Mouse (Mus musculus) 3134 (cell line): Measurements from ENCODE around the gene Trpt1.
"Not testable (repeated sequence)": the region's sequence is repeated elsewhere in the genome, so short reads cannot be mapped to it uniquely, and the experiment has no call there.

ENCODE experiments used
- DNase-seq: peaks from one replicate; pipeline ENCODE4 v3.0.0-alpha.2; 2011; ENCODE audit warnings: low spot score; ENCODE audit not compliant: insufficient read length; ENCODE audit errors: extremely low read depth

Trpt1 gene

DNA sequence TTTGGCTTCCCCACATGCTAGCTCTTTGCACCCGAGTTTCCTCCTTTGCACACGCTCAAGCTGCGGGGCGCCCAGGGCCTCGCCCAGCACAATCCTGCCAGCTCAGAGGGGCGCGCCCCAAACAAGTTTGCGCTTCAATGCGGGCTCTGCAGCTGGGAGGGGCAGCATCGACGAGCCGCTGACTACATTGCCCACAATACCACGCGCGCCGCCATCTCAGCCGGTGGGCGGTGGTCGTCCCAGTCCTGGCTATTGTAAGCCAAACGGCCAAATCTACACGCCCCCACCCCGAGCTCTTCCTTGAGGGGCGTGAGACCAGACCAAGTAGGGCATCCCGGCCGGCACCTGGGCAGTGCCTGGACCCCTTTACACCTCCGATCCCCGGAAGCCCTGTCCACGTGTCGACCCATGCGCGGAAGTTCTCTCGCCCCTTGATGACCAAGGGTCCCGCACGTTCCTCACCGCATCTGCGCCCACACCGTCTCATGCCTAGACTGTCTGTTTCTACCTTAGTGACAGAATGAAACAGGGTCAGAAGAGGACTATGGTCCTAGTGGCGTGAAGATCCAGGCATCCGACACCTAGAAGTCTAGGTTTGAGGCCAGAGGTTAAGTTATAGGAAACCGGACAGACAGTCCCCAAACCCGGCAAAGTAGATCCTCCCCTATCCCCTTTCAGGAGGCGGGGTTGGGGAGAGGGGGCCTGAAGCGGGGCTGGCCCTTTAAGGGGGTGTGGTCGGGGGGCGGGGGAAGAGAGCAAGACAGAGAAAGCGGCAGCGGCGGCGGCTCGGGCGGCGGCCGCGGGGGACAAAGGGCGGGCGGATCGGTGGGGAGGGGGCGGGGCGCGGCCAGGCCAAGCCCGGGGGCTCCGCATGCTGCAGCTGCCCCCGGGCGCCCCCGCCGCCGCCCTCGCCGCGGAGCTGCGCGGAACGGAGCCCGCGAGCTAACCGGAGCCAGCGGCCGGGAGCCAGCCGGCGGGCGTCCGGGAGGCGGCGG lies 21.4 kb upstream of the Trpt1 start, which contains the start of gene Ppp1r14b:
Gene Ppp1r14b, plus strand, starts transcription at position 758 of the 995 bp plus-strand sequence.
- DNase-seq: peak; percentile 85

DNA sequence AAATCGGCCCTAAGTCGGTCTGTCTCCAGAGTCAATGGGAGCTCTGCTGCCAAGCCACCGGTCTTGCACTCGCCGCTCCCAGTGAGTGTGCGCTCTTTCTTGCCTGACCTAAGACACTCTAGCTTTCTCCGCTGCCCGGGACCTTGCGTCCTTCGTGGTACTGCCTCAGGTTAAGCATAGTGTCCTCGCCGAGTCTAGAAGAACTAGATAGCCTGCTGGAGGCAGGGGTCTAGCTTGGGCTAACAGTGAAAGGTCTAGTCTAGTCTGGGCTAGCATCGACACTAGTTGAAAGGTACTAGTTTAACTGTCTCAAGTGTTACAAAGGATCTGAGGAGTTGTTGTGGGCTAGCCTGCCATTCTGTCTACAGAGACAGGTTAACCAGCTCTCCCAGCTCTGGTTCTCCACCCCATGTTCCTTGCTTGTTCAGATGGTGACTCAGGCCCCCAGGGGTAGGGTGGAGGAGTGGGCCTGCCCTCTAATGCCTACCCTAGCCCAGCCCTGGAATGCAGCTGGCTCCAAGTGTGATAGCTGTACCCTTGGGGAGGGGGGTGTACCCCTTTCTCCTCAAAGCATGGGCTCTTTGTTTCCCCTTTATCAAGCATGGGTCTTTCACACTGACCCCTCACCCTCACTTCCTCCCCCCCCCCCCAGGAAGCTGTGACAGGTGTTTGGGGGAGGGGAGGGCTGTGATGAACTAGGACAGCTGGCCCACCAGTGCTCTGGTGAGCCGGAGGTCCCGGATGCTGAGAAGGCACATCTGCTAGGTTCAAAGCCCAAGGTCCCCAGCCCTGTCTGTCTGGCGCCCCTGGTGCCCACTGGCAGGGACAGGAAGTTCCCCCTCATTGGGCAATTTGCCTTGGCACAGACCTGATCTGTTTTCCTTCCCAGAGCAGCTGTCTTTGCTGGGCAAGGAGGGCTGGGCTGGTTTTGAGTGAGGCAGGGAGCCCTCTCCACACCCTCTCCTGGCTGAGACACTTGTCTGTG lies 20.1 kb upstream of the Trpt1 start, which contains the start of gene Plcb3:
Gene Plcb3, minus strand, starts transcription at position 934 of the 985 bp plus-strand sequence.
- peak; percentile 72 for DNase-seq

DNA sequence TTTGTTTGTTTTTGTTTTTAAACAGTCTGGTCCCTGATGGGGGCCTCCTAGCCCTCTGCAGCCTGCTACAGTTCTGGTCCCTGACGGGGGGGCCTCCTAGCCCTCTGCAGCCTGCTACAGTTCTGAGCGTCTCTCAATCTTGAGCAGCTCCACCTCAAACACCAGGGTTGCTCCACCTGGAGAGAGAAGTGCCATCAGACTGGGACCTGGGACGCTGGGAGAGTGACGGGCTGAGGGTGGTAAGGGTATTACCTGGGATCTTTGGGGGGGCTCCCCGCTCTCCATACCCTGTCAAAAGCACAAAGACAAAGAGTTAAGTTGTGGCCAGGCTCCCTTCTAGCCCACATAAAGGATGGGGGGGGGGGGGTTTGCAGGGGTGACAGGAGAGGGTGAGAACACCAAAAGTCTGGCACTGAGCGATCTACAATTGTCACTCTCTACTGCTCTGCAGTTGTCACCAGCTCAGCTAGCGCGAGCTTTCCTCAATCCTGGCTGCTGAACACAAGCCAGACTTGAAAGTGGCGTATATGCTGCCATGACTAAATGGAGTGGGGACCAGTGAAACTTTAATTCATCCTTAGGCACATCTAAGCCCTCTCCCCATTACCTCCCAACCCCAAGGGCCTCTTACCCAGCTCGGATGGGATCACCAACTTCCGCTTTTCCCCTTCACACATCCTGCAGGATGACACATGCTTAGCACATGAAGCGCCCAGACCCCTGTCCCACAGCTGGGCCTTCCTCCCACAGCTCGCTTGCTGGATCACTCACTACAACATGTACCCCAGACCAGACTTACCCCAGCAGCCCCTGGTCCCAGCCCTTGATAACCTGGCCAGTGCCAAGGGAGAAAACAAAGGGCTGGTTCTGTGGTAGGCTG lies 17.9 kb upstream of the Trpt1 start:
- no peak for DNase-seq

DNA sequence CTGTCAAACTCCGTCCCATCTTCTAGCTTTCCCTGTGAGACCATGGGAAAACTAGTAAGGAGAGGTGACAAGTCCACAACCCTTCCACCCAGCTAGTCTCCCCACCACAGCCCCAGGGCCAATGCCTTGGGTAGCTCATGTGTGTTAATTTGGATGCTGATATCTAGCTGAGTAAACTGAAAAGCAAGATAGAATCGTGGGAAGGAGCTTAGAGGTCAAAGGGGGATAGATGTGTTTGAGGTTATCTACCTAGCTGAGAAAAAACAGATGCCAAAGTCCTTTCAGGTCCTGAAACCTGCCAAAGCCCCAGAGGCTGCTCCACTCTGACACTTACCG lies 17.3 kb upstream of the Trpt1 start:
- no peak for DNase-seq

DNA sequence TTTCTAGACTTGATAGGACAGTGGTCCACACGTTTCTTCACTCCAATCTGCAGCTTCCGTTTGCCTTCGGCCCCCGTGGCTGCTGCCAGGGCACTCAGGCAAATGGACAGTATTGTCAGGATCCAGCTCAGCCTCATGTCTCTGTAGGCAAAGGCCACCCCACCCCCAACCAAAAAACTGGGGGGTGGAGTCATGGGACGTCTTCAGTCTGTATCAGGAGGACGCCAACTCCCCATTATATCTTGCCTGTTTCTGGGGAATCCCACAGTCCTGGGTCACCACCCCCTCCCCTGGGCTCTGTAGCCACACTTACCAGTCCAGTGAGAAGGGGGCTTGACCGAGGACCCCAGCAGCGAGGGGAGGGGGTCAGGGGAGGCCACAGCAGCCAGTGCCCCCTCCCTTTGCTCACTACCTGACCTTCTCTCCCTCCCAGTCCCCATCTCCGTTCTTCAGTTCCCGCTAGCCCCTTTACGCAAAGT lies 16.9 kb upstream of the Trpt1 start:
- peak; percentile 65 for DNase-seq

DNA sequence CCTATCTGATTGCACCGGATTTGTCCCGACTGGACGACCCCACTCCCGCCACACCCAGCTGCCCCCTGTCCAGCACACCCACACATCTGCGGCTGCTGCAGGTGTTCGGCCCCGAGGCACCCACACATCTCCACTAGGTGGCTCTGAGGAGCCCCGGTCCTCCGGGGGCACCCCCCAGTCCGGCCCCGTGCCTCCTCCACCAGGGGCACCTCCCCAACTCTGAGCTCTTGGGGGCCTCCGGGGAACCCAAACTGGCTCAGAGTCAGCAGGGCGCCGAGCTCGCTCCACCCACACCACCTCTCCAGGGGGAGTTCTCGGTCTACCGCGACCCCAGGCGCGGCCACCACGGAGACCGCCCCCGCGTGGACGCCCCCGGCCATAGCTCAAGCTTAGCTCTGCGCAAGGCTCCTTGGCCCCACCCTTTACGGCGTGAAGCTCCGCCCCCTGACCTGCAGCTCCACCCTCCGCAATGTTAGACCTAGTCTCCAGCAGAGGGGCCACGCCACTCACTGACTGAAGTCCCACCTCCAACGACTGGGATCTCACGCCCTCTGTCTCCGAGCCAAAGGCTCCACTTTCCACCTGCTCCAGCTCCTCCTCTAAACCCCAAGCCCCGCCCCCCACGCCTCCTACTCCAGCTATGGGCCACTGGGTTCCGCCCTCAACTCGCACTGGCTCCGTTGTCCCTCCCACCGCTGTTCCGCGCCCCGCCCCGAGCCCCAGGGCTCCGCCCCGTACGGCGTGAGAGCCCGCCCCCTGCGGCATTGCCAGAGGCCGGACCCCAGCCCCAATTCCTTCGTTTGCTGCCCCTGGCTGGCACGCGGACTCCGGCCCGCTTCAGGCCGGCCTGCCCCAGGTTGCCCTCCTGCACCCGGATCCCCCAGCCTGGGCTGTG lies 16.2 kb upstream of the Trpt1 start:
- peak; percentile 97 for DNase-seq

DNA sequence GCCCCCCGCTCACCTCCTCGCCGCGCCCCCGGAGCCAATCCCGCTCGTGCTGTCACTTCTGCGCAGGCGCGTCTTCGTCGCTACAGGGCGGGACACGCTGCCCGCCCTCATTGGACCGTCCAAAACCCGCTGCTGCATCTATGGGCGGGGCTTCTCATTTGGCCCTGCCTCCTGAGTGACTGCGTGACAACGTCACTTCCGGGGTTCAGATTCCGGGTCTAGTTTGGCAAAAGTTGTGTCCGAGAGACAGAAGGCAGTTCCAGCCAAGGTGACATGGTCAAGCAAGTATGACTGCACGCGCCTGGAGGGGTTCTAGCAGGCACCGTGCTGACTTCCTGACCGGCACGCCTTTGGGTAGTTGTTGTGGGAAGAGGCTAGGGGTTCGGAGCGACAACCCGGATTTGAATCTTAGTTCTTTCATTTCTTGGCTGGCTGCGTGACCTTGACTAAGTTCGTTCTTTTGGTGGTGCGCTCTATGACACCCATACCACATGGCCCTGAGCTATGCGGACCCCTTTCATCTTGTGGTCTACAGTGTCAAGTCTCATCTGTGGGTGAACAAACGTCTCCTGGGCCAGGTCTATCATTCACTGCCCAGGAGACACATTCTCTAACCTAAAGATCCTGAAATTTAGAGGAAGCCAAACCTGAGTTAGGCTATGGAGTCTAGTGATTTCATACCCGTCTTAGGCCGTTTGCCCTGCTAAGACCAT lies 15.4 kb upstream of the Trpt1 start, which contains the start of gene Fkbp2:
Gene Fkbp2, minus strand, starts transcription at position 121 of the 713 bp plus-strand sequence.
- peak; percentile 94 for DNase-seq

DNA sequence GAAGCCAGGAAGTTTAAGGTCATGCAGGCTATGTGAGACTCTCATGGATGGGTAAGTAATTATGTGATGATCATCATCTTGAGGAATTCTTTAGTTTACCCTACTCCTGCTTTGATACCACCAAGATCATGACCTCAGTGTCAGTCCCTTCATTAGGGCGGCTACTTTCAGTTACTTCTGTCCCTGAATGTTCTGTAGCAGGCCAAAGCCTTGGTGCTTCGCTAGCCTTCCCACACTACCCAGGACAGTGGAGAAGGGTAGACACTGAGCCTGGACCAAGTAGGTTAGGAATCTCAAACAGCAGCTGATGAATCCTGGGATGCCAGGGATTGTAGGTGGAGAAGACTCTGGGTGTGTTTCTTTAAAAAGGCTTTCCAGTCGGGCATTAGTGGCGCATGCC lies 14.5 kb upstream of the Trpt1 start:
- no peak for DNase-seq

DNA sequence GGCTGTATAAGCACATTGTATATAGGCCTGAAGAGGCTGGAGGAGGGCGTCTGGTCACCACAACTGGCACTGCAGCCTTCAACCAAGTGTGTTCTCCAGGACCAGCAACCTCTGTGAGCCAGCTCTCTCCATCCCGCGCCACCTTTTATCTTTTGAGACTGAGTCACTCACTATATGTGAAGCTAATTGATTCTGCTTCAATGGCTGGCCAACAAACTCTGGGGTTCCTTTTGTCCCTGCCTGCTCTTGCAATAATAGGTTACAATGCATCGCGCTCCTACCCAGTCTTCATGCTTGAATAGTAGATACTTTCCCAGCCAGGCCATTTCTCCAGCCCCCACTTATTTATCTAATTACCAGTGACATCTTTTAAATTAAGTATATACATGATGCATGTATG lies 12.3 kb upstream of the Trpt1 start:
- no peak for DNase-seq

DNA sequence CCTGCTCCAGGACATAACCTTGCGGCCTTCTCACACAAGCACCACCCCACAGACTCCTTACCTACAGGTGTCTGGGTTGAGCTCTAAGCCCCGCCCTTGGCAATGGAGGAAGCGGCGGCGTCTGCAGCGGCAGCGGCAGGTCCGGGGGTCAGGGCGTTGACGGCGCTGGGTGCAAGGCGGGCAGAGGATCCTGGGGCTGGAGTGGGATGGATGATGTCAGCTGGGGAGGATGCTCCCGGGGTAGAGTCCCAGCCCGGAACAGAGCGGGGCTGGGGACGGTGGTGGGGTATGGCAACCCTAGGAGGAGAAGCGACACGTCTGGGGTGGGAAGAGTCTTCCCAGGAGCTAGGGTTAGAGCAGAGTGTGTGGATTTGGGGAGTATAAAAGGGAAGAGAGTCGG lies 10.6 kb upstream of the Trpt1 start:
- DNase-seq: no peak

DNA sequence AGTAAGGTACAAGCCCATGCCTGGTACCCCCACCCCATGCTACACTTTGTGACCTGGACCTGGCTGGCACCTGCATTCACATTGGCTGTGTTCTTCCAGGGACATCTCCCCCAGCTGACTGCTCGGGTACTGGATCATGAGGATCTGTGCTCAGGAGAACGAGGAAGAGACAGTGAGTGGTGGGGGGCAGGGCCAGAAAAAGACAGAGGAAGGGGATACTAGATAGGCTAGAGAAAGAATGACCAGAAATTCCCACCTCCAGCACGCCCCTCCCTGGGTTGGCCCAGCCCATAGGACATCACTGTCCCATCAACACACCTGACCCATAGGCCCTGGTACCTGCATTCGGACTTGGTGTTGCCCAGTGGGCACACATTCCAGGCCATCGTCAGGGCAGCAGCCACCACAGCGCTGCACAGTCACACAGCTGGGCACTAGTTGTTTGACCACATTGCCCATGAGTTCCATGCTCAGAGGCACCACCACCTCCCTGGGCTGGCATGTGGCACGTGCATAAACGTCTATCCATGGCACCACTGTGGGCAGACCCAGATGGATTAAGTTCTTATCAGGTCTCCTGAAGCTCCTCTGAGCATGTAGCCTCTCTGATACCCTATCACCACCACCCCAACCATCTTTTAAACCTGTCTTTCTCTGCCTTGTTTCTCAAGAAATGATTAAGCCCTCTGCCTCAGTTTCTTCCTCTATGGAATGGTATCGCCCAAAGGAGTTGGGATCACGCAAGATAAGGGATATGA lies 9.8 kb upstream of the Trpt1 start:
- DNase-seq: no peak

DNA sequence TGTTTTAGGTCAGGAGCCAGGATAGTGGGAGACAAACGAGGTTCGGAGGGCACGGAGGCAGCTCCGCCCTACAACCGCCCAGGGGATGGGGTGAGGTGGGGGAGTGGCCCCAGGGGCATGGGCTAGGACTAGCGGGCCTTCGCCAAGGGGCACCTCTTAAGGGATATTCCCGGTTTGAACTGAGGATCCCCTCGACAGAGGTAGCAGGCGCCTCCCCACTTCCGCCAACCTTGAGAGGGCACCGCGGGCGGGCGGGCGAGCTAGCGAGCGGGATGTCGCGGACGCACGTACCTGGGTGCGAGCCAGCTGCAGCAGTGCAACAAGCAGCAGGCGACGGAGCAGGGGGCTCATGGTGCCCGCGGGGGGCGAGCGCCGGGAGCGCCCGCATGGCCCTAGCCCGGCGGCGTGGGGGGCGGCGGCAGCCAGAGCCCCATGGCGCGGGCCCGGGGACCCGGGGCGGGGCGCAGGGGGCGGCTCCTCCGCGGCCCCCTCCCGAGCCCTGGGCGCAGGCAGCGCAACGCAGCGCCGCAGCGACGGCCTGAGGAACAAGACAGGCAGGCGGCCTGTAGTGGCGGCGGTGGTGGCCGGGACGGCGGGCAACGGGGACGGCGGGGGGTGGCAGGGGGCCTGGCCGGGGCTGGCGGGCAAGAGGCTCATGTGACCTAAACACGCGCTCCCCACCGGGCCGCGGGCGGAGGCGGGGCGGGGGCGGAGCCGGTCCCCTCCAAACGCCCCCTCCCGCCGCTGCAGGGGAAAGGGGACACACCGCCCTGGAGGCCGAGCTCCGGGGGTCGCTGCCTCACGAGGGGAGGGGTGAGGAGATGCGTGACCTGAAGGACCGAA lies 8.6 kb upstream of the Trpt1 start, which contains the start of gene Vegfb:
Gene Vegfb, minus strand, starts transcription at position 591 of the 843 bp plus-strand sequence.
- DNase-seq: peak; percentile 81

DNA sequence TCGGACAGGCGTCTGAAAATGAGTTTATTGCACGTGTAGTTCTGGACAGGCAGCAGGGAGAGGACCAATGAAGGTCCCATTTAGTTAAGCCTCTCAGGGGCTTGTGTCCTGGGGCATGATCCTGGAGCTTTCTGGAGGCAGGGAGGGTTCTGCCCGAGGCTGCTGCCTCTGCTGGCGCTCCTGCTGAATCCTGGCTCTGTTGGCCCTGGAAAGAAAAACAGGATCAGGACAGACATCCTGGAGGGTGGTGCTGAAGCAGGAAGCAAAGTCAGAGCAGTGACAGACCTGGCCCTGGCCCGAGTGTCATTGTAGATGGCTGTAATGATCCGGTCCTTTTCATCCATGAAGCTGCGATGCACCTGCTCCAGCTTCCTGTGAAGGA lies 8.0 kb upstream of the Trpt1 start:
- no peak for DNase-seq

DNA sequence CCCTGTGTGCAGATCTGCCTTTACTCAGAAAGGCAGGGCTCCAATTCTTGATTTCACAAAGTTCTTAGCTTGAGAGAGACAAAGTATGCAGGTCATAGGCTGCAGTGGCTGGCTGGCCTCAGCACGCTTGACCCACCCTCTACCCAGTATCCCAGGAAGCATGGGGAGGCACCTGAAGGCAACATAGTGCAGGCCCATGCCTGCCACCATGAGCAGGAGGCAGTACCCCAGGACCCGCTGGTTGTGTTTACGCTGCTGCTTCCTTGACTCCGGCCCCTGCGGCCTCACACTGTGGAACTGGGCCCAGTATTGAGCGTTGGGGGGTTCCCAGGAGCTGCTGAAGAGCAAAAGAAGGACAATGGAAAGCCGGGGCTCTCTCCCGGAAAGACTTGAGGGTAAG lies 6.7 kb upstream of the Trpt1 start:
- DNase-seq: no peak

DNA sequence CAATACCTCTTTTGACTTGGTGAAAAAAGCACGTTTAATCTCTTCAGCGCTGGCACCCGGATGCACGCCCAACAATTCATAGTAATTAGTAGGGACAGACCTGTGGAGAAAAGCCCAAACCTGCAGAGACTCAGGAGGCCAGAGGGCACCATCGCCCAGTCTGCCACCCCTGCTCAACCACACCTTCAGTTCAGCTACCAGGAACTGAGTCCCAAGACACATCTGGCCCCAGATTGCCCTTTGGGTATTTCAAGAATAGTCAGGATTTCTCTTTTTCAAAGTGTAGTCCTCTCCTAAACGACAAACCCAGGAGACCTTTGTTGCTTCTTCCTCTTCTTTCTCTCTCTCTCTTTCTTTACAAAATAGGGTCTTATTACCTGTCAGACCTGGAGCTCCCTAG lies 5.2 kb upstream of the Trpt1 start:
- DNase-seq: no peak

DNA sequence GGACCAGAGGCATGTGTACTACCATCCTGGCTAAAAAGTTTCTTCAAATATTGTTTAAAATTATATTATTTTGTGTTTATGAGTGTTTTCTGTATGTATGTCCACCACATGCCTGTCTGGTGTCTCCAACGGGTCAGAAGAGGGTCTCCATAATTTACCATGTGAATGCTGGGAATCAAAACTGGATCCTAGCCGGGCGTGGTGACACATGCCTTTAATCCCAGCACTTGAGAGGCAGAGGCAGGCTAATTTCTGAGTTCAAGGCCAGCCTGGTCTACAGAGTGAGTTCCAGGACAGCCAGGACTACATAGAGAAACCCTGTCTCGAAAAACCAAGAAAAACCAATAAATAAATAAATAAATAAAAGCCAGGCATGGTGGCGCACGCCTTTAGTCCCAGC lies 4.8 kb upstream of the Trpt1 start:
- DNase-seq: not testable (repeated sequence)
